Mouse (Mus musculus) liver, postnatal 0 days (tissue): ENCODE data around the gene Icam2.

Experiments
- CTCF ChIP-seq: sonication (generic); IDR thresholded peaks from 2 replicates; pipeline ENCODE4 v1.5.1; 2016; ENCODE audit warnings: antibody characterized with exemption, low read depth
- EP300 ChIP-seq: IDR thresholded peaks from 2 replicates; pipeline ENCODE4 v1.6.1; 2016; ENCODE audit warnings: antibody characterized with exemption, low read depth, mild to moderate bottlenecking

- TF ChIP-seq CTCF (no peak), EP300 (no peak)
Measured at GRCm38 (mm10) chr11:106426447-106426846, 38.6 kb upstream of the Icam2 start.
